Mouse (Mus musculus): ENCODE data around the gene Mecom. TPM values are rescaled to one million over a fixed set of nuclear protein-coding genes. Genes with fewer than 3 reads are reported as not detected.

Mecom gene
- polyA plus RNA-seq, 1 experiment from 2014 or later = 10.3 TPM

- Histone ChIP-seq H3K27ac (no peak overlapping the region), H3K36me3 (no peaks in the 10 kb centered on the region), H3K27me3 (peaks cover 30% of the 10 kb centered on the region), H3K9ac (peak overlapping the region; percentile 44; the same call in 1 of the 2 replicates), H3K4me2 (no peak overlapping the region), H3K4me1 (peaks cover 4% of the 10 kb centered on the region; the same call in 1 of the 2 replicates), H3K4me3 (no peak overlapping the region), H3K9me3 (no peaks in the 10 kb centered on the region)
- 26% methylated on average over 12 of the region's 12 CpGs for WGBS
- no peak for ATAC-seq (ENCODE audit: insufficient number of reproducible peaks, insufficient read depth, low FRiP score, low TSS enrichment, low read depth)
Observed at GRCm38 (mm10) chr3:30018202-30018601, 529.6 kb downstream of the Mecom start.

- WGBS = 51% methylated on average over 5 of the region's 5 CpGs
- Histone ChIP-seq H3K4me3 (no peak overlapping the region), H3K27me3 (peaks cover 35% of the 10 kb centered on the region), H3K4me2 (no peak overlapping the region), H3K27ac (no peak overlapping the region), H3K4me1 (peaks cover 9% of the 10 kb centered on the region; the same call in 1 of the 2 replicates), H3K9me3 (no peaks in the 10 kb centered on the region), H3K9ac (no peak overlapping the region), H3K36me3 (no peaks in the 10 kb centered on the region)
- no peak for ATAC-seq (ENCODE audit: insufficient number of reproducible peaks, insufficient read depth, low FRiP score, low TSS enrichment, low read depth)
Observed at GRCm38 (mm10) chr3:30016766-30017165, 531.0 kb downstream of the Mecom start.

GRCm38 (mm10) chr3:30014962-30015660 lies 532.7 kb downstream of the Mecom start:
- Histone ChIP-seq H3K4me2 (no peak overlapping the region), H3K9ac (no peak overlapping the region), H3K4me1 (peaks cover 9% of the 10 kb centered on the region; the same call in 1 of the 2 replicates), H3K36me3 (no peaks in the 10 kb centered on the region), H3K27ac (no peak overlapping the region), H3K4me3 (no peak overlapping the region), H3K9me3 (no peaks in the 10 kb centered on the region), H3K27me3 (peaks cover 49% of the 10 kb centered on the region)
- no peak for ATAC-seq (ENCODE audit: insufficient number of reproducible peaks, insufficient read depth, low FRiP score, low TSS enrichment, low read depth)
- 7% methylated on average over 10 of the region's 10 CpGs for WGBS

GRCm38 (mm10) chr3:30014279-30014678 lies 533.5 kb downstream of the Mecom start:
- ATAC-seq (ENCODE audit: insufficient number of reproducible peaks, insufficient read depth, low FRiP score, low TSS enrichment, low read depth) = no peak
- H3K27me3 ChIP-seq = peaks cover 45% of the 10 kb centered on the region
- H3K4me2 ChIP-seq = no peak overlapping the region
- H3K9me3 ChIP-seq = no peaks in the 10 kb centered on the region
- H3K27ac ChIP-seq = no peak overlapping the region
- 38% methylated on average over 1 of the region's 1 CpGs for WGBS
- H3K4me3 ChIP-seq = no peak overlapping the region
- H3K4me1 ChIP-seq = peaks cover 9% of the 10 kb centered on the region; the same call in 1 of the 2 replicates
- no peaks in the 10 kb centered on the region for H3K36me3 ChIP-seq
- H3K9ac ChIP-seq = no peak overlapping the region

GRCm38 (mm10) chr3:30013416-30013815 lies 534.4 kb downstream of the Mecom start:
- ATAC-seq (ENCODE audit: insufficient number of reproducible peaks, insufficient read depth, low FRiP score, low TSS enrichment, low read depth) = no peak
- H3K4me2 ChIP-seq = peak overlapping the region; percentile 89
- WGBS = 18% methylated on average over 1 of the region's 1 CpGs
- peak overlapping the region; percentile 78; the same call in 1 of the 2 replicates for H3K9ac ChIP-seq
- H3K27me3 ChIP-seq = peaks cover 40% of the 10 kb centered on the region
- H3K36me3 ChIP-seq = no peaks in the 10 kb centered on the region
- H3K9me3 ChIP-seq = no peaks in the 10 kb centered on the region
- no peak overlapping the region for H3K27ac ChIP-seq
- H3K4me1 ChIP-seq = peaks cover 9% of the 10 kb centered on the region; the same call in 1 of the 2 replicates
- H3K4me3 ChIP-seq = peak overlapping the region; percentile 56

GRCm38 (mm10) chr3:30012666-30013365 lies 535.0 kb downstream of the Mecom start:
- peak overlapping the region; percentile 89 for H3K4me2 ChIP-seq
- H3K27ac ChIP-seq = peak overlapping the region; percentile 75
- H3K9me3 ChIP-seq = no peaks in the 10 kb centered on the region
- H3K4me3 ChIP-seq = peak overlapping the region; percentile 56
- H3K36me3 ChIP-seq = no peaks in the 10 kb centered on the region
- WGBS = under 1% methylated on average over 29 of the region's 29 CpGs
- H3K27me3 ChIP-seq = peaks cover 36% of the 10 kb centered on the region
- 0 out of 2 replicates have a peak, but pooled peaks cover 6% of the 10 kb centered on the region for H3K4me1 ChIP-seq
- no peak for ATAC-seq (ENCODE audit: insufficient number of reproducible peaks, insufficient read depth, low FRiP score, low TSS enrichment, low read depth)
- peak overlapping the region; percentile 78 for H3K9ac ChIP-seq

- Histone ChIP-seq H3K36me3 (no peaks in the 10 kb centered on the region), H3K4me1 (0 out of 2 replicates have a peak, but pooled peaks cover 6% of the 10 kb centered on the region), H3K4me3 (peak overlapping the region; percentile 56), H3K27me3 (peaks cover 32% of the 10 kb centered on the region), H3K27ac (peak overlapping the region; percentile 75; the same call in 1 of the 2 replicates), H3K9ac (peak overlapping the region; percentile 78), H3K9me3 (no peaks in the 10 kb centered on the region), H3K4me2 (peak overlapping the region; percentile 89)
- ATAC-seq (ENCODE audit: insufficient number of reproducible peaks, insufficient read depth, low FRiP score, low TSS enrichment, low read depth) = no peak
- WGBS = under 1% methylated on average over 27 of the region's 27 CpGs
Observed at GRCm38 (mm10) chr3:30012150-30012549, 535.7 kb downstream of the Mecom start.

- peaks cover 30% of the 10 kb centered on the region for H3K27me3 ChIP-seq
- H3K4me3 ChIP-seq = peak overlapping the region; percentile 56
- H3K9me3 ChIP-seq = no peaks in the 10 kb centered on the region
- H3K36me3 ChIP-seq = no peaks in the 10 kb centered on the region
- H3K9ac ChIP-seq = peak overlapping the region; percentile 78; the same call in 1 of the 2 replicates
- 8% methylated on average over 6 of the region's 6 CpGs for WGBS
- H3K27ac ChIP-seq = no peak overlapping the region
- no peak for ATAC-seq (ENCODE audit: insufficient number of reproducible peaks, insufficient read depth, low FRiP score, low TSS enrichment, low read depth)
- H3K4me1 ChIP-seq = 0 out of 2 replicates have a peak, but pooled peaks cover 6% of the 10 kb centered on the region
- peak overlapping the region; percentile 89 for H3K4me2 ChIP-seq
Observed at GRCm38 (mm10) chr3:30011712-30012111, 536.1 kb downstream of the Mecom start.

- peaks cover 23% of the 10 kb centered on the region for H3K27me3 ChIP-seq
- H3K9ac ChIP-seq = no peak overlapping the region; the same call in 1 of the 2 replicates
- 0 out of 2 replicates have a peak, but pooled peaks cover 6% of the 10 kb centered on the region for H3K4me1 ChIP-seq
- H3K9me3 ChIP-seq = no peaks in the 10 kb centered on the region
- H3K36me3 ChIP-seq = no peaks in the 10 kb centered on the region
- ATAC-seq (ENCODE audit: insufficient number of reproducible peaks, insufficient read depth, low FRiP score, low TSS enrichment, low read depth) = no peak
- H3K27ac ChIP-seq = no peak overlapping the region
- H3K4me3 ChIP-seq = peak overlapping the region; percentile 56
- H3K4me2 ChIP-seq = peak overlapping the region; percentile 89
- WGBS = 33% methylated on average over 6 of the region's 6 CpGs
Observed at GRCm38 (mm10) chr3:30010889-30011288, 536.9 kb downstream of the Mecom start.

- Histone ChIP-seq H3K4me1 (0 out of 2 replicates have a peak, but pooled peaks cover 6% of the 10 kb centered on the region), H3K9me3 (no peaks in the 10 kb centered on the region), H3K27me3 (peaks cover 23% of the 10 kb centered on the region), H3K27ac (no peak overlapping the region), H3K9ac (no peak overlapping the region), H3K36me3 (no peaks in the 10 kb centered on the region), H3K4me3 (no peak overlapping the region), H3K4me2 (no peak overlapping the region)
- 67% methylated on average over 5 of the region's 5 CpGs for WGBS
- no peak for ATAC-seq (ENCODE audit: insufficient number of reproducible peaks, insufficient read depth, low FRiP score, low TSS enrichment, low read depth)
Observed at GRCm38 (mm10) chr3:30009596-30009995, 538.2 kb downstream of the Mecom start.

- Histone ChIP-seq H3K9me3 (no peaks in the 10 kb centered on the region), H3K4me3 (no peak overlapping the region), H3K27ac (no peak overlapping the region), H3K27me3 (no peaks in the 10 kb centered on the region), H3K36me3 (no peaks in the 10 kb centered on the region), H3K9ac (no peak overlapping the region), H3K4me2 (no peak overlapping the region), H3K4me1 (no peaks in the 10 kb centered on the region)
- ATAC-seq (ENCODE audit: insufficient number of reproducible peaks, insufficient read depth, low FRiP score, low TSS enrichment, low read depth) = no peak
- 54% methylated on average over 8 of the region's 8 CpGs for WGBS
Observed at GRCm38 (mm10) chr3:30004888-30005405, 542.9 kb downstream of the Mecom start.

Data from embryonic facial prominence, embryonic 13.5 days (tissue).